In genomic region chr15:11903196-11904042, GRCm38 (mm10) we compare ENCODE assay signal across 7 mouse cellular contexts. TPM values are rescaled to one million over a fixed set of nuclear protein-coding genes. Genes with fewer than 3 reads are reported as not detected.
DNase-seq lines count a peak whose midpoint lies in the region; ATAC-seq and TF ChIP-seq lines count a peak whose summit lies in the region.

No protein-coding gene starts in this region.

- H3K4me2 ChIP-seq in forebrain, embryonic 16.5 days (ENCODE audit: low read length), result peak overlapping the region; percentile 98

- H3K9ac ChIP-seq in forebrain, embryonic 16.5 days (replicated peaks; ENCODE audit: low read depth, low read length), result peak overlapping the region; percentile 61

- 4% methylated on average over 34 of the region's 34 CpGs for WGBS in forebrain, embryonic 16.5 days
- 15% methylated on average over 34 of the region's 34 CpGs for WGBS in lung, adult 2 months
- WGBS in small intestine, adult 2 months, result 18% methylated on average over 34 of the region's 34 CpGs

- peak overlapping the region; percentile 64 for H3K4me3 ChIP-seq in forebrain, embryonic 16.5 days (replicated peaks; ENCODE audit: low read length)
- H3K4me3 ChIP-seq in lung, adult 2 months (replicated peaks; ENCODE audit: extremely low read depth, low read depth, low read length), result peak overlapping the region; percentile 70
- H3K4me3 ChIP-seq in small intestine, adult 2 months (ENCODE audit: low read depth, low read length), result peak overlapping the region; percentile 57

- H3K9me3 ChIP-seq in forebrain, embryonic 16.5 days (ENCODE audit: control insufficient read depth, low read length), result no peaks in the 10 kb centered on the region

- peaks cover 48% of the 10 kb centered on the region for H3K27me3 ChIP-seq in forebrain, embryonic 16.5 days (replicated peaks; ENCODE audit: control insufficient read depth, insufficient read depth, low read length)
- peaks cover 33% of the 10 kb centered on the region for H3K27me3 ChIP-seq in small intestine, adult 2 months (ENCODE audit: control insufficient read depth, insufficient read depth, low read length)

- peak; percentile 55; the same call in 1 of the 2 replicates for TF ChIP-seq POLR2A in lung, adult 2 months (IDR thresholded peaks at IDR 0.05; ENCODE audit: borderline replicate concordance, extremely low read depth, low read depth, low read length)
- no peak for TF ChIP-seq POLR2A in small intestine, adult 2 months (IDR thresholded peaks at IDR 0.05; ENCODE audit: low read depth, low read length)

- peaks cover 42% of the 10 kb centered on the region for H3K4me1 ChIP-seq in forebrain, embryonic 16.5 days (replicated peaks; ENCODE audit: control insufficient read depth, insufficient read depth, low read length)
- peaks cover 2% of the 10 kb centered on the region; the same call in 1 of the 2 replicates for H3K4me1 ChIP-seq in lung, adult 2 months (ENCODE audit: control insufficient read depth, insufficient read depth, low read length)
- H3K4me1 ChIP-seq in small intestine, adult 2 months (ENCODE audit: control insufficient read depth, insufficient read depth, insufficient read length, low read length), result no peaks in the 10 kb centered on the region; the same call in 1 of the 2 replicates

- DNase-seq in embryo, embryonic 10 days (ENCODE audit: low spot score), result peak; percentile 81
- peak; percentile 43 for DNase-seq in kidney, adult 18-20 months
- peak; percentile 41 for DNase-seq in lung, adult 2 months
- no peak for DNase-seq in urinary bladder, adult 2 months (ENCODE audit: low spot score)
- no peak for DNase-seq in left cerebral cortex, postnatal 4 days

- 0 out of 2 replicates have a peak, but pooled peaks have one; percentile 6 for ATAC-seq in forebrain, embryonic 16.5 days

- no peak overlapping the region for H3K27ac ChIP-seq in forebrain, embryonic 16.5 days (ENCODE audit: low read length)
- no peak overlapping the region for H3K27ac ChIP-seq in small intestine, adult 2 months (ENCODE audit: insufficient read depth, low read depth, low read length)

- intact Hi-C loops in left cerebral cortex, postnatal 4 days (cut with DNase I), result no loop called here

- H3K36me3 ChIP-seq in forebrain, embryonic 16.5 days (ENCODE audit: control insufficient read depth, insufficient read depth), result no peaks in the 10 kb centered on the region
- H3K36me3 ChIP-seq in small intestine, adult 2 months (ENCODE audit: control insufficient read depth, insufficient read depth, low read length), result no peaks in the 10 kb centered on the region

- no peak for TF ChIP-seq CTCF in lung, adult 2 months (IDR thresholded peaks at IDR 0.05; ENCODE audit: insufficient read depth, low read length)
- TF ChIP-seq CTCF in small intestine, adult 2 months (IDR thresholded peaks at IDR 0.05; ENCODE audit: extremely low read depth, insufficient read length, insufficient replicate concordance, low read depth, low read length), result no peak

RNA-seq across cellular contexts. Expression of gene Npr3, which starts 3.7 kb away (rescaled TPM):
- 1.5 and 2.1 TPM in 2 replicates for polyA plus RNA-seq in forebrain, embryonic 16.5 days (2015; fragmentation: Nextera tagmentation; extraction: Ambion mirVana)
- 9.6 and 24.4 TPM in 2 replicates for polyA plus RNA-seq in lung, adult 2 months (2012; rRNA removed)
- polyA plus RNA-seq in small intestine, adult 2 months (2012; rRNA removed), result 0.75 and 1.0 TPM in 2 replicates
- 3.2 and 3.7 TPM in 2 replicates for polyA plus RNA-seq in urinary bladder, adult 2 months (2012; rRNA removed)
- 10 to 100 TPM; 12.4 to 13.1 TPM for total RNA-seq in left cerebral cortex, postnatal 4 days (2021)

Comparison
In these comparisons a context has a peak if more than half of its experiments do, and no peak if none do; other contexts are left out.
1. DNase-seq: peak in embryo, embryonic 10 days (single experiment), kidney, adult 18-20 months (single experiment) and lung, adult 2 months (single experiment); none in urinary bladder, adult 2 months (single experiment) and left cerebral cortex, postnatal 4 days (single experiment).
2. Peak in every context shown above with its lines, with median percentiles within 50 percentile points of each other: H3K4me3 ChIP-seq.